Mouse (Mus musculus) limb, embryonic 14.5 days (tissue): ENCODE measurements at regions not wholly inside any gene's neighbourhood (a gene's known extent, or its start where the extent isn't known, plus 50 kb on each side); places are given as distances from the start of the nearest gene placed in this dataset.

Source experiments
- ATAC-seq: fragments of 200-750 bp; cut with Nextera tagmentation; 2 replicates; pipeline ENCODE4 v1.8.0; 2017; ENCODE audit warnings: low read depth, moderate number of reproducible peaks, moderate TSS enrichment; ENCODE audit not compliant: low FRiP score
- DNase-seq: peaks from one replicate; pipeline ENCODE4 v3.0.0-alpha.2; 2015; ENCODE audit warnings: low spot score
- H3K27ac ChIP-seq: fragments of 300-500 bp; sonication (generic); replicated peaks from 2 replicates; pipeline ENCODE4 v1.5.1; 2014; ENCODE audit warnings: low read depth, mild to moderate bottlenecking, low read length, moderate library complexity, mixed read lengths
- H3K27me3 ChIP-seq: fragments of 300-500 bp; sonication (generic); 2 replicates; pipeline ENCODE4 v1.6.1; 2014; ENCODE audit warnings: low read length, mixed read lengths; ENCODE audit not compliant: control insufficient read depth, insufficient read depth
- H3K36me3 ChIP-seq: fragments of 300-500 bp; sonication (generic); 2 replicates; pipeline ENCODE4 v1.6.1; 2014; ENCODE audit warnings: mild to moderate bottlenecking, low read length, moderate library complexity, mixed read lengths; ENCODE audit not compliant: control insufficient read depth, insufficient read depth
- H3K4me1 ChIP-seq: fragments of 300-500 bp; sonication (generic); 2 replicates; pipeline ENCODE4 v1.6.1; 2014; ENCODE audit warnings: antibody characterized with exemption, low read length, mixed read lengths; ENCODE audit not compliant: control insufficient read depth, insufficient read depth
- H3K4me2 ChIP-seq: fragments of 300-500 bp; sonication (generic); replicated peaks from 2 replicates; pipeline ENCODE4 v1.6.1; 2014; ENCODE audit warnings: low read depth, mild to moderate bottlenecking, low read length, moderate library complexity; ENCODE audit not compliant: severe bottlenecking
- H3K4me3 ChIP-seq: fragments of 300-500 bp; sonication (generic); replicated peaks from 2 replicates; pipeline ENCODE4 v1.5.1; 2014; ENCODE audit warnings: low read length
- H3K9ac ChIP-seq: fragments of 300-500 bp; sonication (generic); 2 replicates; pipeline ENCODE4 v1.6.1; 2014; ENCODE audit warnings: mild to moderate bottlenecking, low read depth, low read length, moderate library complexity; ENCODE audit not compliant: severe bottlenecking
- H3K9me3 ChIP-seq: fragments of 300-500 bp; sonication (generic); 2 replicates; pipeline ENCODE4 v1.6.1; 2016; ENCODE audit warnings: low read length; ENCODE audit not compliant: control insufficient read depth
- POLR2A ChIP-seq: fragments of 200-500 bp; IDR thresholded peaks from 2 replicates; pipeline ENCODE4 v1.8.0; 2012; ENCODE audit warnings: inconsistent platforms, mild to moderate bottlenecking, moderate library complexity, borderline replicate concordance; ENCODE audit not compliant: insufficient read depth, insufficient read length; ENCODE audit errors: extremely low read depth
- WGBS: fragments of 180-500 bp; shearing (Covaris S2); extraction: QIAGEN DNeasy Blood & Tissue Kit; methylation state at CpG from one replicate; pipeline ENCODE4 v1.1.7; 2014; 5-methylcytosine and 5-hydroxymethylcytosine counted together

DNA sequence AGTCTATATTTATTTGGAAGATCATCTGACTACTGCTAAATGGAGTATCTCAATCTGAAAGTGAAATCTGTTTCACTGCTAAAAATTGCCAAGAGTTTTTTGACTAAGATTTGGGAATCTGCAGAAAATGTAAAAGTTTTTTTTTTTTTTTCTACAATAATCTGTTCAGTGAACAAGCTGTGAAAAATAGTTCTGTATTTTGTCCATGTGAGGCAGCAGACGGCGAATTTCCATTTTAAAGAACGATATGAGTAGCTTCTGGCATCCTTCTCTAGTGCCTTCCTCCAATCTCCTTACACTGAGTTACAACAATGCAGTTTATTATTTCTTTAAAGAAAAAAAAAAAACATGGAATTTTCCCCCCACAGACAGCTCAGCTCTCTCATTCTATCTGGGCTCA, 494.3 kb downstream of the Plcl1 start:
- Histone ChIP-seq H3K36me3 (no peaks in the 10 kb centered on the region), H3K4me2 (no peak overlapping the region), H3K27me3 (no peaks in the 10 kb centered on the region), H3K4me3 (no peak overlapping the region), H3K9me3 (no peaks in the 10 kb centered on the region), H3K4me1 (no peaks in the 10 kb centered on the region; the same call in 1 of the 2 replicates), H3K9ac (no peak overlapping the region), H3K27ac (no peak overlapping the region)
- no peak for TF ChIP-seq POLR2A
- no peak for ATAC-seq
- 78% methylated on average over 3 of the region's 3 CpGs for WGBS
- DNase-seq: no peak

DNA sequence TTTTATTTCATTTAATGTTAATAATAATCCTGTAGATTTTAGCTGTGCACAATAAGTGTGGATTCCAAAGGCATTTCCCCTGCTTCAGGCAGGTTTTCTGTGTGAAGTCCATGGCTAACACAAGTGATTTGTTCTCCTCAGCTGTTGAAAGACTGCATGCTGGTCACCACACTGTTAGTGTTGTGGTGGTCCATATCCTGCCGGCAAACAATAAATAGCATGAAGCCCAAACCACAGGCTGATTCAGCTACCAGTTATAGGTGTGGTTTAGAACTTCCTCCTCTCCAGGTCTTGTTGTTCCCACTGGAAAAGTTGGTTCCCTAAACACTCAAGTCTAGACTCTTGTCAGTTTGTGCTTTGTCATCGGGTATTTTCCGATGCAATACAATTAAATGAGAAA, 497.5 kb downstream of the Plcl1 start:
- 0 out of 2 replicates have a peak, but pooled peaks cover 4% of the 10 kb centered on the region for H3K9me3 ChIP-seq
- no peak for DNase-seq
- no peak overlapping the region for H3K4me2 ChIP-seq
- no peaks in the 10 kb centered on the region for H3K36me3 ChIP-seq
- no peaks in the 10 kb centered on the region for H3K27me3 ChIP-seq
- ATAC-seq: no peak
- no peaks in the 10 kb centered on the region; the same call in 1 of the 2 replicates for H3K4me1 ChIP-seq
- no peak overlapping the region for H3K9ac ChIP-seq
- no peak for TF ChIP-seq POLR2A
- H3K4me3 ChIP-seq: no peak overlapping the region
- H3K27ac ChIP-seq: no peak overlapping the region
- 90% methylated on average over 3 of the region's 3 CpGs for WGBS

DNA sequence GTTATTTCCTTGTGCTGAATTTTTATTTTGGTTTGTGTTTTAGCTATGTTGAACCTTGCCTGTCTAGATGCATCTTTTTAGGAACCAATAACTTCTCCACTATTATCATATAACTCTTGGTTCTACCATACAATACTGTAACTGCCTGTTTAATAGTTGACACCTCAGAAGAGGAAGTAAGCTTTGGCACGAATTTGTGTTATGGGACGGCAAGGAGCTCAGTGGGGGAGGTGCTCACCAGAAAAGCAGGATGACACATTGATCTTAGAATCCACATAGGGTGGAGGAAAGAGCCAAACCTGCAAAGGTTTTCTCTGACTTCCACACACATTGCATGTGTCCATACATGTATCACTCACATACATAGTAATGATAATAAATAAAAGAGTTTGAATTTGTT, 498.9 kb downstream of the Plcl1 start:
- ATAC-seq (no peak), DNase-seq (no peak)
- Histone ChIP-seq H3K9ac (no peak overlapping the region), H3K36me3 (no peaks in the 10 kb centered on the region), H3K4me3 (no peak overlapping the region), H3K27me3 (no peaks in the 10 kb centered on the region), H3K27ac (no peak overlapping the region), H3K4me1 (no peaks in the 10 kb centered on the region), H3K4me2 (no peak overlapping the region), H3K9me3 (0 out of 2 replicates have a peak, but pooled peaks cover 4% of the 10 kb centered on the region)
- TF ChIP-seq POLR2A: no peak
- 68% methylated on average over 2 of the region's 2 CpGs for WGBS

GRCm38 (mm10) chr1:55905232-55905631, 499.5 kb downstream of the Plcl1 start:
- no peaks in the 10 kb centered on the region for H3K27me3 ChIP-seq
- ATAC-seq (no peak), DNase-seq (no peak)
- H3K9ac ChIP-seq: no peak overlapping the region
- no peak overlapping the region for H3K27ac ChIP-seq
- TF ChIP-seq POLR2A: no peak
- 96% methylated on average over 4 of the region's 4 CpGs for WGBS
- 0 out of 2 replicates have a peak, but pooled peaks cover 4% of the 10 kb centered on the region for H3K9me3 ChIP-seq
- H3K4me2 ChIP-seq: no peak overlapping the region
- H3K4me3 ChIP-seq: no peak overlapping the region
- no peaks in the 10 kb centered on the region for H3K36me3 ChIP-seq
- no peaks in the 10 kb centered on the region for H3K4me1 ChIP-seq

DNA sequence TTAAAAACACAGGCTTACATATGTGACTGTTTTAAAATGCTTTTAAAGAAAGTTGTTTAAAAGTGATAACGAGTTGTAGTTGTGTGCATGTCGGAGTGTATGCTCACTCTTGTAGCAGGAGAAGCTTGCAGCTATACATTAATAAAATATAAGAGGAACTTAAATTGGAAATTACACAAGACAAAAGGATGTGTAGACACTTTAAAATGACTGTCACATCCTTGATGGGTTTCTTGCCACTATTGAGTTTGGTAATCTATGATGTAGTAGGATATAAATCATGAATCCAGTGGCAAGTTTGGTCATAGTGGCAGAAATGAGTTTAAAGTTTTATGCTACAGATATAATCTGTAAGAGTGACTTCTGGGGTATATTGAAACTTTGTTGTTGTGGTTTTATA, 504.3 kb downstream of the Plcl1 start:
- TF ChIP-seq POLR2A: no peak
- Histone ChIP-seq H3K9ac (no peak overlapping the region), H3K9me3 (0 out of 2 replicates have a peak, but pooled peaks cover 4% of the 10 kb centered on the region), H3K27me3 (no peaks in the 10 kb centered on the region), H3K4me1 (no peaks in the 10 kb centered on the region), H3K36me3 (no peaks in the 10 kb centered on the region), H3K4me2 (no peak overlapping the region), H3K4me3 (no peak overlapping the region), H3K27ac (no peak overlapping the region)
- ATAC-seq: no peak
- no peak for DNase-seq
- WGBS: 73% methylated on average over 2 of the region's 2 CpGs

GRCm38 (mm10) chr1:55914284-55914683, 508.6 kb downstream of the Plcl1 start:
- Histone ChIP-seq H3K9me3 (no peaks in the 10 kb centered on the region), H3K27ac (no peak overlapping the region), H3K36me3 (no peaks in the 10 kb centered on the region), H3K4me1 (no peaks in the 10 kb centered on the region), H3K27me3 (no peaks in the 10 kb centered on the region), H3K9ac (no peak overlapping the region), H3K4me2 (no peak overlapping the region), H3K4me3 (no peak overlapping the region)
- TF ChIP-seq POLR2A: no peak
- WGBS: 41% methylated on average over 3 of the region's 3 CpGs
- ATAC-seq (no peak), DNase-seq (no peak)
